Mouse (Mus musculus) neural tube, embryonic 14.5 days (tissue): Measurements from ENCODE around the gene Krtap5-2. TPM values are rescaled to one million over a fixed set of nuclear protein-coding genes. Genes with fewer than 3 reads are reported as not detected.
"Not testable (repeated sequence)": the region's sequence is repeated elsewhere in the genome, so short reads cannot be mapped to it uniquely, and the experiment has no call there.

ENCODE experiments used
- ATAC-seq: fragments of 200-750 bp; cut with Nextera tagmentation; 2 replicates; pipeline ENCODE4 v1.8.0; 2017; ENCODE audit warnings: low read depth, mild to moderate bottlenecking, moderate TSS enrichment, moderate library complexity
- H3K27ac ChIP-seq: fragments of 300-500 bp; sonication (generic); 2 replicates; pipeline ENCODE4 v1.5.1; 2014; ENCODE audit warnings: low read depth, mild to moderate bottlenecking, control low read depth, low read length, moderate library complexity, mixed read lengths
- H3K27me3 ChIP-seq: fragments of 300-500 bp; sonication (generic); 2 replicates; pipeline ENCODE4 v1.6.1; 2014; ENCODE audit warnings: low read length; ENCODE audit not compliant: control insufficient read depth, insufficient read depth
- H3K36me3 ChIP-seq: fragments of 300-500 bp; sonication (generic); 2 replicates; pipeline ENCODE4 v1.6.1; 2014; ENCODE audit warnings: low read length, mixed read lengths; ENCODE audit not compliant: control insufficient read depth, insufficient read depth
- H3K4me1 ChIP-seq: fragments of 300-500 bp; sonication (generic); 2 replicates; pipeline ENCODE4 v1.6.1; 2014; ENCODE audit warnings: low read length; ENCODE audit not compliant: control insufficient read depth, insufficient read depth
- H3K4me2 ChIP-seq: fragments of 300-500 bp; sonication (generic); 2 replicates; pipeline ENCODE4 v1.6.1; 2014; ENCODE audit warnings: mild to moderate bottlenecking, low read depth, low read length, control low read depth
- H3K4me3 ChIP-seq: fragments of 300-500 bp; sonication (generic); 2 replicates; pipeline ENCODE4 v1.5.1; 2014; ENCODE audit warnings: low read depth, low read length, control low read depth, mixed read lengths
- H3K9ac ChIP-seq: fragments of 300-500 bp; sonication (generic); replicated peaks from 2 replicates; pipeline ENCODE4 v1.6.1; 2014; ENCODE audit warnings: low read depth, mild to moderate bottlenecking, control low read depth, low read length, mixed read lengths
- H3K9me3 ChIP-seq: fragments of 300-500 bp; sonication (generic); 2 replicates; pipeline ENCODE4 v1.6.1; 2016; ENCODE audit warnings: low read length; ENCODE audit not compliant: control insufficient read depth
- WGBS: fragments of 180-500 bp; shearing (Covaris S2); extraction: QIAGEN DNeasy Blood & Tissue Kit; methylation state at CpG from one replicate; pipeline ENCODE4 v1.1.7; 2014; 5-methylcytosine and 5-hydroxymethylcytosine counted together
- polyA plus RNA-seq: library from polyadenylated mRNA; unstranded; fragments of >200 nt; fragmentation: Nextera tagmentation; extraction: Ambion mirVana; gene quantifications from 2 replicates; pipeline ENCODE4 v1.2.1, GENCODE M21; 2014

Krtap5-2 gene
- polyA plus RNA-seq, 1 experiment from 2014 or later, result not detected

GRCm38 (mm10) chr7:142146033-142146432 lies 29.8 kb downstream of the Krtap5-2 start:
- WGBS, result 15% methylated on average over 1 of the region's 1 CpGs
- no peaks in the 10 kb centered on the region for H3K27me3 ChIP-seq
- no peak for ATAC-seq

DNA sequence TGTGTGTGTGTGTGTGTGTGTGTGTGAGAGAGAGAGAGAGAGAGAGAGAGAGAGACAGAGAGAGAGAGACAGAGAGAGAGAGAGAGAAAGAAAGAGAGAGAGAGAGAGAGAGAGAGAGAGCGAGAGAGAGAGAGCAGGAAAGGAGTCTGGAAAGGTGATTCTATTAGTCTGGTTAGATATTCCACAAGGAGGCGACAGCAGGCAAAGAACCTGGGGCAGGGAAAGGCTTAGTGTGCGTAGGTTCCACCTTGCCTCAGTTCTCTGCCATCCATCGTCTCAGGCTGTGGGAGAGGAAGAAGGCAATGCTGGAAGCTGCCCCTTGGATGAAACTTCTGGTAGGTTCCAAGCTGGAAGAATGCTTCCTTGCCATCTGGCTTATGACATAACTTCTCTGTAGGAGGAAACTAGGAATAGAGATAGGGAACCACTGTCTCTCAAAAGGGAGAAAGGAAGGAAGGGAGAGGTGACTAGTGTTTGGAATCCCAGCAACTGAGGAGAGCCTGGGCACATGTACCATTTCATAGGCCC lies 30.3 kb downstream of the Krtap5-2 start:
- Histone ChIP-seq H3K4me1 (no peaks in the 10 kb centered on the region), H3K4me2 (no peak overlapping the region), H3K27ac (no peak overlapping the region), H3K9ac (no peak overlapping the region), H3K9me3 (no peaks in the 10 kb centered on the region), H3K36me3 (no peaks in the 10 kb centered on the region), H3K27me3 (no peaks in the 10 kb centered on the region), H3K4me3 (no peak overlapping the region)
- 58% methylated on average over 4 of the region's 4 CpGs for WGBS
- no peak for ATAC-seq

More at GRCm38 (mm10) chr7:142146033-142146432, 29.8 kb downstream of the Krtap5-2 start:
- Histone ChIP-seq H3K9ac (no peak overlapping the region), H3K9me3 (no peaks in the 10 kb centered on the region), H3K36me3 (no peaks in the 10 kb centered on the region), H3K27ac (no peak overlapping the region), H3K4me3 (no peak overlapping the region), H3K4me1 (no peaks in the 10 kb centered on the region), H3K4me2 (no peak overlapping the region)

DNA sequence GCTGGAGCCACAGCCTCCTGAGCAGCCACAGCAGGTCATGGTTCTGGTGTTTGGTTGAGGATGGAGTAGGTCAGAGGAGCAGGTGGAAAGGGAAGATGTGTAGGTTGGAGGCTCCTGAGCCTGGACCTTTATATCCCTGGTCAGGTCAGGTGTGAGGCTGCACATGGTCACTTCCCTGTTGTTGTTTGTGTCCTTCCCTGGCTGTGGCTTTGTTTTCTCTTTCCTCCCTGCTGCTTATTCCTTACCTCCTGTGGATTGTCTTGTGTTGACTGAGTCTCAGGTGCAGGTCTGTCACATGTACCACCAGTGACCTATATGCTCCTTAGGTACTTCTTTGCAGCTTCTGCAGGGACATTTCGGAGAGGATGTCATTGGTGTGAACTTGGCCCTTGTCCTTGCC lies 31.3 kb downstream of the Krtap5-2 start, which contains the start of gene Gm45337:
Gm45337 (minus strand) TSS at position 101 of the 400 bp plus-strand sequence.
- no peak within 1 kb of the TSS for H3K4me3 ChIP-seq
- no peak for ATAC-seq
- no peaks in the 10 kb centered on the region for H3K4me1 ChIP-seq
- WGBS, result 78% methylated on average over 1 of the region's 1 CpGs
- no peak within 1 kb of the TSS for H3K4me2 ChIP-seq
- no peaks in the 10 kb centered on the region for H3K9me3 ChIP-seq
- H3K9ac ChIP-seq, result no peak within 1 kb of the TSS
- H3K27me3 ChIP-seq, result no peaks in the 10 kb centered on the region
- no peak within 1 kb of the TSS for H3K27ac ChIP-seq
- no peaks in the 10 kb centered on the region for H3K36me3 ChIP-seq

- H3K36me3 ChIP-seq, H3K27ac ChIP-seq, H3K9me3 ChIP-seq, H3K4me3 ChIP-seq, H3K27me3 ChIP-seq, H3K4me1 ChIP-seq, H3K4me2 ChIP-seq, ATAC-seq, H3K9ac ChIP-seq: not testable (repeated sequence)
- WGBS, result 74% methylated on average over 1 of the region's 1 CpGs
Measured at GRCm38 (mm10) chr7:142143506-142144010, 32.2 kb downstream of the Krtap5-2 start.

- Histone ChIP-seq H3K9ac (no peak overlapping the region), H3K4me2 (no peak overlapping the region), H3K36me3 (no peaks in the 10 kb centered on the region), H3K9me3 (no peaks in the 10 kb centered on the region), H3K4me3 (no peak overlapping the region), H3K27ac (no peak overlapping the region), H3K27me3 (no peaks in the 10 kb centered on the region), H3K4me1 (no peaks in the 10 kb centered on the region)
- ATAC-seq, result no peak
- 12% methylated on average over 1 of the region's 1 CpGs for WGBS
Measured at GRCm38 (mm10) chr7:142140696-142141095, 35.1 kb downstream of the Krtap5-2 start.

DNA sequence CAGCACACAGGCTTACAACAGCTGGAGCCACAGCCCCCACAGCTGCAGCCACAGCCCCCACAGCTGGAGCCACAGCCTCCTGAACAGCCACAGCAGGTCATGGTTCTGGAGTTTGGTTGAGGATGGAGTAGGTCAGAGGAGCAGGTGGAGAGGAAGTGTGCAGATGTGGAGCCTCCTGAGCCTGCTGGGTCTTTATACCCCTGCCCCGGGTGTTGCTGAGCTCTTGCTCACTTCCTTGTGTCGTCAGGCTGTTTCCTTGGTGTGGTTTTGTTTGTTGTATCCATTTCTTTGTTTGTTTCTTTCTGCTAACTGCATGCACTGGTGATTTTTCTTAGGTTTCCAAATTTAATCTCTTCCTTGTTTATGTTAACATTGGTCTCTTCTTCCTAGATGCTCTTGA lies 39.9 kb downstream of the Krtap5-2 start, which contains the start of gene Gm39115:
Gm39115 (minus strand) TSS at position 101 of the 400 bp plus-strand sequence.
- not testable (repeated sequence) for ATAC-seq, H3K27me3 ChIP-seq, H3K4me3 ChIP-seq, H3K9me3 ChIP-seq, H3K36me3 ChIP-seq, H3K27ac ChIP-seq, H3K4me2 ChIP-seq, H3K9ac ChIP-seq, H3K4me1 ChIP-seq
- 45% methylated on average over 2 of the region's 2 CpGs for WGBS

- ATAC-seq, result no peak
- no peaks in the 10 kb centered on the region for H3K9me3 ChIP-seq
- no peaks in the 10 kb centered on the region for H3K4me1 ChIP-seq
- 63% methylated on average over 4 of the region's 4 CpGs for WGBS
- H3K9ac ChIP-seq, result no peak overlapping the region
- H3K27ac ChIP-seq, result no peak overlapping the region
- H3K36me3 ChIP-seq, result no peaks in the 10 kb centered on the region
- no peak overlapping the region for H3K4me2 ChIP-seq
- no peaks in the 10 kb centered on the region for H3K27me3 ChIP-seq
- H3K4me3 ChIP-seq, result no peak overlapping the region
Measured at GRCm38 (mm10) chr7:142134206-142134995, 41.4 kb downstream of the Krtap5-2 start.

- H3K9me3 ChIP-seq, result no peaks in the 10 kb centered on the region
- no peak overlapping the region for H3K4me3 ChIP-seq
- no peak for ATAC-seq
- no peaks in the 10 kb centered on the region for H3K27me3 ChIP-seq
- no peaks in the 10 kb centered on the region for H3K36me3 ChIP-seq
- no peak overlapping the region for H3K27ac ChIP-seq
- H3K4me2 ChIP-seq, result no peak overlapping the region
- no peaks in the 10 kb centered on the region for H3K4me1 ChIP-seq
- 64% methylated on average over 4 of the region's 4 CpGs for WGBS
- no peak overlapping the region for H3K9ac ChIP-seq
Measured at GRCm38 (mm10) chr7:142128843-142129242, 47.0 kb downstream of the Krtap5-2 start.
